ENCODE assay signal across 25 mouse cellular contexts in genomic region chr16:6382712-6383111, GRCm38 (mm10).
DNase-seq lines count a peak whose midpoint lies in the region; ATAC-seq and TF ChIP-seq lines count a peak whose summit lies in the region.
"Had no signal": no experiment of that assay in that cellular context is flagged by ENCODE, and none has a peak within 500 bp of the region (broad histone marks: within the 10 kb centered on the region; RNA-seq: fewer than 3 reads in every experiment).

No protein-coding gene starts in this region.

- H3K27me3 ChIP-seq in cerebellum, adult 2 months (ENCODE audit: control insufficient read depth, insufficient read depth, low read length) = no peaks in the 10 kb centered on the region
- H3K27me3 ChIP-seq: CH12.LX; embryonic facial prominence, embryonic 13.5 days; embryonic facial prominence, embryonic 15.5 days; forebrain, embryonic 12.5 days; Patski had no signal

- no peak for TF ChIP-seq CTCF in cerebellum, adult 2 months (IDR thresholded peaks at IDR 0.05; ENCODE audit: borderline replicate concordance, insufficient read depth, low read depth, low read length)

- H3K27ac ChIP-seq in cerebellum, adult 2 months (ENCODE audit: insufficient read depth, low read length) = peak overlapping the region; percentile 29
- H3K27ac ChIP-seq: embryonic facial prominence, embryonic 13.5 days; embryonic facial prominence, embryonic 15.5 days; forebrain, embryonic 10.5 days; forebrain, embryonic 12.5 days; gastrocnemius, adult 2 months had no signal

- DNase-seq in cerebellum, adult 11-12 months = peak; percentile 52
- DNase-seq in cerebellum, adult 8-10 months = no peak
- DNase-seq in cerebellum, adult 2 months = peak in 1 of 2 experiments; percentile 61
- DNase-seq in cerebellum, adult 11 months = no peak
- DNase-seq in cerebellum, adult 9-11 months = peak; percentile 56
- peak; percentile 19 for DNase-seq in heart, adult 11 months
- DNase-seq in heart, adult 9 months (ENCODE audit: low spot score in 2 of 2) = no peak
- DNase-seq: adrenal gland, adult 8-10 months; adrenal gland, postnatal 14 days; adrenal gland, postnatal 36 days; B cell, adult 2 months; embryo, embryonic 11 days; gastrocnemius, adult 2 months had no signal

- TF ChIP-seq POLR2A in cerebellum, adult 2 months (IDR thresholded peaks at IDR 0.05; ENCODE audit: borderline replicate concordance, insufficient read depth, low read length) = no peak

- WGBS in cerebellum, adult 2 months = 36% methylated on average over 5 of the region's 5 CpGs

- no peak overlapping the region for H3K4me3 ChIP-seq in cerebellum, adult 2 months (replicated peaks; ENCODE audit: insufficient read depth, low read depth, low read length)
- H3K4me3 ChIP-seq: embryonic facial prominence, embryonic 13.5 days; embryonic facial prominence, embryonic 15.5 days; erythroblast, embryonic 14.5 days; forebrain, embryonic 10.5 days; forebrain, embryonic 12.5 days; gastrocnemius, adult 2 months had no signal

- peaks cover 25% of the 10 kb centered on the region for H3K4me1 ChIP-seq in cerebellum, adult 2 months (ENCODE audit: control insufficient read depth, insufficient read depth, low read length)
- H3K4me1 ChIP-seq: embryonic facial prominence, embryonic 13.5 days; embryonic facial prominence, embryonic 15.5 days had no signal

- no peak for ATAC-seq in cerebellum, adult (ENCODE audit: insufficient number of reproducible peaks, low FRiP score, low TSS enrichment)
- ATAC-seq: activated CD4-positive, CD25-positive, alpha-beta regulatory T cell, adult 4 months; CD4-positive, CD25-positive, alpha-beta regulatory T cell, adult 4 months; forebrain, embryonic 14.5 days; forebrain, embryonic 16.5 days; Patski had no signal

Comparison
In these comparisons a context has a peak if more than half of its experiments do, and no peak if none do; other contexts are left out.
1. DNase-seq: peak in cerebellum, adult 11-12 months (single experiment), cerebellum, adult 9-11 months (single experiment) and heart, adult 11 months (single experiment); none in cerebellum, adult 8-10 months (single experiment), cerebellum, adult 11 months (single experiment) and heart, adult 9 months (0 of 2).